Mouse (Mus musculus) neural tube, embryonic 11.5 days (tissue): Measurements from ENCODE around the gene Nptxr. TPM values are rescaled to one million over a fixed set of nuclear protein-coding genes. Genes with fewer than 3 reads are reported as not detected.

Experiments used
- ATAC-seq: fragments of 200-750 bp; cut with Nextera tagmentation; 2 replicates; pipeline ENCODE4 v1.8.0; 2017; ENCODE audit warnings: moderate number of reproducible peaks, mild to moderate bottlenecking, moderate TSS enrichment, moderate library complexity; ENCODE audit not compliant: insufficient read depth, low FRiP score, low TSS enrichment
- DNase-seq: peaks from one replicate; pipeline ENCODE4 v3.0.0-alpha.2; 2015; ENCODE audit warnings: low spot score
- H3K27ac ChIP-seq: fragments of 300-500 bp; sonication (generic); 2 replicates; pipeline ENCODE4 v1.5.1; 2014; ENCODE audit warnings: low read depth, mild to moderate bottlenecking, low read length
- H3K27me3 ChIP-seq: fragments of 300-500 bp; sonication (generic); 2 replicates; pipeline ENCODE4 v1.6.1; 2014; ENCODE audit warnings: mild to moderate bottlenecking, low read length, mixed read lengths; ENCODE audit not compliant: control insufficient read depth, insufficient read depth
- H3K36me3 ChIP-seq: fragments of 300-500 bp; sonication (generic); 2 replicates; pipeline ENCODE4 v1.6.1; 2014; ENCODE audit warnings: mild to moderate bottlenecking, low read length, moderate library complexity, mixed read lengths; ENCODE audit not compliant: control insufficient read depth, insufficient read depth
- H3K4me1 ChIP-seq: fragments of 300-500 bp; sonication (generic); 2 replicates; pipeline ENCODE4 v1.6.1; 2014; ENCODE audit warnings: low read length, mixed read lengths; ENCODE audit not compliant: control insufficient read depth, insufficient read depth
- H3K4me2 ChIP-seq: fragments of 300-500 bp; sonication (generic); 2 replicates; pipeline ENCODE4 v1.6.1; 2014; ENCODE audit warnings: low read depth, mild to moderate bottlenecking, moderate library complexity
- H3K4me3 ChIP-seq: fragments of 300-500 bp; sonication (generic); 2 replicates; pipeline ENCODE4 v1.5.1; 2014; ENCODE audit warnings: low read depth, low read length
- H3K9ac ChIP-seq: fragments of 300-500 bp; sonication (generic); 2 replicates; pipeline ENCODE4 v1.6.1; 2014; ENCODE audit warnings: mild to moderate bottlenecking, low read length
- H3K9me3 ChIP-seq: fragments of 300-500 bp; sonication (generic); 2 replicates; pipeline ENCODE4 v1.6.1; 2016; ENCODE audit warnings: low read length; ENCODE audit not compliant: control insufficient read depth
- WGBS: fragments of 180-500 bp; shearing (Covaris S2); extraction: QIAGEN DNeasy Blood & Tissue Kit; methylation state at CpG from one replicate; pipeline ENCODE4 v1.1.7; 2014; 5-methylcytosine and 5-hydroxymethylcytosine counted together
- polyA plus RNA-seq: library from polyadenylated mRNA; unstranded; fragments of >200 nt; fragmentation: Nextera tagmentation; extraction: Ambion mirVana; gene quantifications from 2 replicates; pipeline ENCODE4 v1.2.1, GENCODE M21; 2014

Nptxr gene
- polyA plus RNA-seq, 1 experiment from 2014 or later = 2.0 TPM

DNA sequence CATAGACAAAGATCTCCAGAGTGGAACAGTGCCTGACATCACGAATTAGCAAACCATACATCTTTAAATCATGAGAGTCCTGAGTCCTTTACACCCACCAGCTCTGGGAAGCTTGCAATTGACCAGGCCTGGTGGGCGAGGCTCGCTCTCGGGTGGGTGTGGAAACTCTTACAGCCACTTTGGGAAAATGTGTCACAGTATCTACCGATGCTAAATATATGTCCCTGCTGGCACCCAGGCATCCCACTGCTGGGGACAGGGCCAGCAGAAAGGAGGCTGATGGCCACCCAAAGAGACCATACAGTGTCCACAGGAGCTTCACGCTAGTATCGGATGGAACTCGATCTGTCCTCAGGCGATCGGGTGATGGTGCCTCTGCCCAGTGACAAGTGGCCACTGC is 6.0 kb downstream of the Nptxr start:
- no peak overlapping the region for H3K4me2 ChIP-seq
- H3K9me3 ChIP-seq = no peaks in the 10 kb centered on the region
- DNase-seq (no peak), ATAC-seq (no peak)
- no peak overlapping the region for H3K9ac ChIP-seq
- H3K36me3 ChIP-seq = no peaks in the 10 kb centered on the region
- WGBS = 92% methylated on average over 10 of the region's 10 CpGs
- H3K4me1 ChIP-seq = no peaks in the 10 kb centered on the region
- H3K4me3 ChIP-seq = no peak overlapping the region
- peaks cover 17% of the 10 kb centered on the region for H3K27me3 ChIP-seq
- no peak overlapping the region for H3K27ac ChIP-seq

GRCm38 (mm10) chr15:79797680-79798079 is 6.9 kb downstream of the Nptxr start:
- WGBS = 78% methylated on average over 8 of the region's 8 CpGs
- DNase-seq = no peak
- no peak for ATAC-seq
- Histone ChIP-seq H3K36me3 (no peaks in the 10 kb centered on the region), H3K27me3 (peaks cover 8% of the 10 kb centered on the region), H3K4me2 (no peak overlapping the region), H3K27ac (no peak overlapping the region), H3K9ac (no peak overlapping the region), H3K4me3 (no peak overlapping the region), H3K4me1 (no peaks in the 10 kb centered on the region), H3K9me3 (no peaks in the 10 kb centered on the region)

DNA sequence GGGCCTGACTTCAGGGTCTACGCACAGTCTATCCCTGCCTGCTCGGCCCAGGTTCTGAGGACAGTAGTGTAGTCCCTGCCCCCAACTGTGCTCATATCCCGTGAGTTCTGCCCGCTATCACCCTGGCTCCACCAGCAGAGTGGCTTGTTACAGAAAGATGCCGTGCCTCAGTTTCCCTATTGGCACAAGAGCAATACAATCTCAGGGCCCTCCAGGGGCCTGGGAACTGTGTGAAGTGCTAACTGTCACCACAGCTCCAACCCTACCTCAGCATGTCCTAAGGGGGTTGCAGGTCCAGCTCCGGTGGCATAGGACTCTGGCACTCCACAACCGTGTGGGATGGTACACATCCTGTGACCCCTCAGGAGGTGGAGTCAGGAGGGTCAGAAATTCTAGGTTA is 7.5 kb downstream of the Nptxr start:
- Histone ChIP-seq H3K27ac (no peak overlapping the region), H3K36me3 (no peaks in the 10 kb centered on the region), H3K9ac (no peak overlapping the region), H3K4me3 (no peak overlapping the region), H3K4me2 (no peak overlapping the region), H3K9me3 (no peaks in the 10 kb centered on the region), H3K27me3 (peaks cover 2% of the 10 kb centered on the region), H3K4me1 (no peaks in the 10 kb centered on the region)
- DNase-seq (no peak), ATAC-seq (no peak)
- WGBS = 90% methylated on average over 7 of the region's 7 CpGs

GRCm38 (mm10) chr15:79796256-79796655 is 8.3 kb downstream of the Nptxr start:
- H3K36me3 ChIP-seq = no peaks in the 10 kb centered on the region
- H3K4me2 ChIP-seq = no peak overlapping the region
- no peak overlapping the region for H3K4me3 ChIP-seq
- no peak overlapping the region for H3K27ac ChIP-seq
- H3K4me1 ChIP-seq = no peaks in the 10 kb centered on the region
- H3K9ac ChIP-seq = no peak overlapping the region
- no peaks in the 10 kb centered on the region for H3K9me3 ChIP-seq
- DNase-seq = no peak
- 92% methylated on average over 12 of the region's 12 CpGs for WGBS
- no peak for ATAC-seq
- H3K27me3 ChIP-seq = no peaks in the 10 kb centered on the region

DNA sequence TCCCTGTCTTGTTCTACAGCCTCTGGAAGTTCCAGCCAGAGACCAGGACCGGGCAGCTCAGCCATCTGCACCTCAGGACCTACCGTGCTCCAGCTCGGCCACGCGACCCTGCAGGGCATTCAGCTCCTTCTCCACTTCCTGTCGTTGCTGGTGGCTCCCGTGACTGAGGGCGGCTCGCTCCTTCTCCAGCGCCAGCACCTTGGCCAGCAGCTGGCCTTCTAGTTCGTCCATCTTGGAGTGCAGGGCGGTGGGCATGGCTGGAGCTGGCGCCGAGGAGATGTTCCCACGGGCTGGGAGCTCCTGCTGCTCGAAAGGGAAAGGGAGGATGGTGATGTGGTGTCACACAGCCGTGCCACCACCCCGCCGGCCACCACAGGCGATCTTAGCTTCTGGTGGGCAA is 10.4 kb downstream of the Nptxr start:
- Histone ChIP-seq H3K4me1 (no peaks in the 10 kb centered on the region), H3K27ac (no peak overlapping the region), H3K4me3 (no peak overlapping the region), H3K27me3 (no peaks in the 10 kb centered on the region), H3K9ac (no peak overlapping the region), H3K36me3 (no peaks in the 10 kb centered on the region), H3K9me3 (no peaks in the 10 kb centered on the region), H3K4me2 (no peak overlapping the region)
- DNase-seq (no peak), ATAC-seq (no peak)
- WGBS = 34% methylated on average over 20 of the region's 20 CpGs

- DNase-seq = no peak
- Histone ChIP-seq H3K4me3 (no peak overlapping the region), H3K36me3 (no peaks in the 10 kb centered on the region), H3K4me1 (no peaks in the 10 kb centered on the region), H3K9me3 (no peaks in the 10 kb centered on the region), H3K27me3 (no peaks in the 10 kb centered on the region), H3K4me2 (no peak overlapping the region), H3K27ac (no peak overlapping the region), H3K9ac (no peak overlapping the region)
- WGBS = 91% methylated on average over 9 of the region's 9 CpGs
- ATAC-seq = no peak
Observed at GRCm38 (mm10) chr15:79793076-79793475, 11.5 kb downstream of the Nptxr start.

GRCm38 (mm10) chr15:79792455-79792854 is 12.1 kb downstream of the Nptxr start:
- DNase-seq (peak; percentile 55), ATAC-seq (no peak; the same call in 1 of the 2 replicates)
- no peak overlapping the region for H3K4me2 ChIP-seq
- peaks cover 4% of the 10 kb centered on the region for H3K4me1 ChIP-seq
- WGBS = 18% methylated on average over 19 of the region's 19 CpGs
- no peaks in the 10 kb centered on the region for H3K27me3 ChIP-seq
- H3K4me3 ChIP-seq = no peak overlapping the region
- H3K9me3 ChIP-seq = no peaks in the 10 kb centered on the region
- H3K9ac ChIP-seq = no peak overlapping the region
- no peak overlapping the region for H3K27ac ChIP-seq
- no peaks in the 10 kb centered on the region for H3K36me3 ChIP-seq

GRCm38 (mm10) chr15:79791502-79791901 is 13.1 kb downstream of the Nptxr start:
- Histone ChIP-seq H3K27me3 (no peaks in the 10 kb centered on the region), H3K4me2 (no peak overlapping the region), H3K27ac (no peak overlapping the region), H3K9ac (no peak overlapping the region), H3K4me3 (no peak overlapping the region), H3K4me1 (peaks cover 5% of the 10 kb centered on the region), H3K36me3 (no peaks in the 10 kb centered on the region), H3K9me3 (no peaks in the 10 kb centered on the region)
- no peak for ATAC-seq
- peak; percentile 67 for DNase-seq
- WGBS = 1% methylated on average over 12 of the region's 12 CpGs

GRCm38 (mm10) chr15:79790905-79791304 is 13.7 kb downstream of the Nptxr start:
- peaks cover 5% of the 10 kb centered on the region for H3K4me1 ChIP-seq
- no peak for ATAC-seq
- 83% methylated on average over 6 of the region's 6 CpGs for WGBS

More at GRCm38 (mm10) chr15:79790905-79791304, 13.7 kb downstream of the Nptxr start:
- no peak overlapping the region for H3K9ac ChIP-seq
- H3K4me3 ChIP-seq = no peak overlapping the region
- no peak overlapping the region for H3K27ac ChIP-seq
- no peaks in the 10 kb centered on the region for H3K36me3 ChIP-seq
- no peak overlapping the region for H3K4me2 ChIP-seq
- DNase-seq = no peak
- H3K9me3 ChIP-seq = no peaks in the 10 kb centered on the region
- no peaks in the 10 kb centered on the region for H3K27me3 ChIP-seq
